Mouse (Mus musculus): ENCODE measurements around the gene Per3. TPM values are rescaled to one million over a fixed set of nuclear protein-coding genes. Genes with fewer than 3 reads are reported as not detected.

Per3 gene
- polyA plus RNA-seq, 1 experiment, result 4.2 TPM

GRCm38 (mm10) chr4:150956369-150957105 lies 87.9 kb downstream of the Per3 start:
- peak; percentile 86 for DNase-seq (ENCODE audit: low read depth)
- TF ChIP-seq CTCF (IDR thresholded peaks at IDR 0.05; ENCODE audit: borderline replicate concordance, extremely low read depth, insufficient read depth, insufficient read length) (no peak), POLR2A (IDR thresholded peaks at IDR 0.05; ENCODE audit: borderline replicate concordance, extremely low read depth, insufficient read depth, insufficient read length, poor library complexity, severe bottlenecking) (no peak)

Other genes with a start within 250 kb of the Per3 start
- 18.5 and 22.7 TPM in 2 replicates for gene Errfi1, start 190.7 kb downstream of the Per3 start, polyA plus RNA-seq (2012; rRNA removed)
- 268 and 286 TPM in 2 replicates for gene Park7, start 130.2 kb downstream of the Per3 start, polyA plus RNA-seq (2012; rRNA removed)
- 0.25 and 0.35 TPM in 2 replicates for gene Tnfrsf9, start 130.1 kb downstream of the Per3 start, polyA plus RNA-seq (2012; rRNA removed)
- gene Uts2, start 47.6 kb downstream of the Per3 start, polyA plus RNA-seq (2012; rRNA removed), result not detected in 2 replicates
- gene Vamp3, start 13.3 kb upstream of the Per3 start, polyA plus RNA-seq (2012; rRNA removed), result 55.8 and 55.9 TPM in 2 replicates
- not detected in 2 replicates for gene Gm13090, start 44.9 kb upstream of the Per3 start, polyA plus RNA-seq (2012; rRNA removed)